Mouse (Mus musculus) forebrain, embryonic 12.5 days (tissue): ENCODE measurements at regions not wholly inside any gene's neighbourhood (a gene's known extent, or its start where the extent isn't known, plus 50 kb on each side); places are given as distances from the start of the nearest gene placed in this dataset.

Experiments
- ATAC-seq: fragments of 200-750 bp; cut with Nextera tagmentation; 2 replicates; pipeline ENCODE4 v1.8.0; 2017; ENCODE audit warnings: moderate TSS enrichment; ENCODE audit not compliant: low FRiP score
- H3K27ac ChIP-seq: fragments of 300-500 bp; sonication (generic); 2 replicates; pipeline ENCODE4 v1.5.1; 2016; ENCODE audit warnings: mild to moderate bottlenecking
- H3K27me3 ChIP-seq: fragments of 300-500 bp; sonication (generic); 2 replicates; pipeline ENCODE4 v1.6.1; 2016; ENCODE audit warnings: mild to moderate bottlenecking
- H3K36me3 ChIP-seq: fragments of 300-500 bp; sonication (generic); replicated peaks from 2 replicates; pipeline ENCODE4 v1.6.1; 2016; ENCODE audit warnings: mild to moderate bottlenecking
- H3K4me1 ChIP-seq: fragments of 300-500 bp; sonication (generic); 2 replicates; pipeline ENCODE4 v1.6.1; 2016
- H3K4me2 ChIP-seq: fragments of 300-500 bp; sonication (generic); 2 replicates; pipeline ENCODE4 v1.6.1; 2016; ENCODE audit warnings: mild to moderate bottlenecking, moderate library complexity
- H3K4me3 ChIP-seq: fragments of 300-500 bp; sonication (generic); replicated peaks from 2 replicates; pipeline ENCODE4 v1.5.1; 2016; ENCODE audit warnings: mild to moderate bottlenecking
- H3K9ac ChIP-seq: fragments of 300-500 bp; sonication (generic); 2 replicates; pipeline ENCODE4 v1.6.1; 2016; ENCODE audit warnings: mild to moderate bottlenecking
- H3K9me3 ChIP-seq: fragments of 300-500 bp; sonication (generic); 2 replicates; pipeline ENCODE4 v1.6.1; 2016
- WGBS: fragments of 180-500 bp; shearing (Covaris S2); methylation state at CpG from one replicate; pipeline ENCODE4 v1.1.7; 2016; 5-methylcytosine and 5-hydroxymethylcytosine counted together

GRCm38 (mm10) chr11:8215634-8216033, 448.7 kb downstream of the Tns3 start:
- no peak for ATAC-seq
- no peak overlapping the region for H3K9ac ChIP-seq
- H3K9me3 ChIP-seq = no peaks in the 10 kb centered on the region
- no peaks in the 10 kb centered on the region for H3K36me3 ChIP-seq
- no peak overlapping the region for H3K27ac ChIP-seq
- no peaks in the 10 kb centered on the region for H3K4me1 ChIP-seq
- WGBS = 63% methylated on average over 7 of the region's 7 CpGs
- H3K4me2 ChIP-seq = no peak overlapping the region
- no peak overlapping the region for H3K4me3 ChIP-seq
- no peaks in the 10 kb centered on the region for H3K27me3 ChIP-seq

DNA sequence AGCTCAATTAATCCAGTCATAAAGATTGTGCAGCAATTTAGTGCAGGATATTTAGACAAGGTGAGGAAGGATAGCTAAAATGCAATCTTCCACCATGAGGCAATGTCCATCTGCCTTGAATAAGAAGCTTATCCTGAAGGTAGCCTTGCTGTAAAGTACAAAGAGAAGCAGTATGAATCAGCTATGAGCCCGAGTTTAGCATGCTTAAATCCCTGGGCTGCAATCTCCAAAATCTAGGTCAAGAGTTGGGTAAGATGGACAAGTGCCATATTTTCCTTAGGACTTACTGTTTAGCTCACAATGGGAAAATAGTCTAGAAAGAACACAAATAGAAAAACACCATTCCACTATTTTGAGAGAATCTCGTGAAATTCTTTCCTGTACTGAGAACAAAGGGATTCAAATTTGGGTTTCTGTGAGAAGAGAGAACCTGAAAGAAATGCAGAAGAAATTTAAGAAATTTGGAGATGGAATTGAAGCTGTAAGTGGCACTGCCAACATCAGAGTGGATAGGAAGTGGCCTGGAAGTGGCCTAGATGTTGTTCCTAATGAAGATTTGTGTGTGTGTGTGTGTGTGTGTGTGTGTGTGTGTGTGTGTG, 449.9 kb downstream of the Tns3 start:
- H3K27me3 ChIP-seq = no peaks in the 10 kb centered on the region
- no peak overlapping the region for H3K4me3 ChIP-seq
- ATAC-seq = no peak
- no peaks in the 10 kb centered on the region for H3K9me3 ChIP-seq
- H3K4me2 ChIP-seq = no peak overlapping the region
- no peaks in the 10 kb centered on the region for H3K36me3 ChIP-seq
- H3K27ac ChIP-seq = no peak overlapping the region
- WGBS = 63% methylated on average over 2 of the region's 2 CpGs
- H3K9ac ChIP-seq = no peak overlapping the region
- H3K4me1 ChIP-seq = no peaks in the 10 kb centered on the region

DNA sequence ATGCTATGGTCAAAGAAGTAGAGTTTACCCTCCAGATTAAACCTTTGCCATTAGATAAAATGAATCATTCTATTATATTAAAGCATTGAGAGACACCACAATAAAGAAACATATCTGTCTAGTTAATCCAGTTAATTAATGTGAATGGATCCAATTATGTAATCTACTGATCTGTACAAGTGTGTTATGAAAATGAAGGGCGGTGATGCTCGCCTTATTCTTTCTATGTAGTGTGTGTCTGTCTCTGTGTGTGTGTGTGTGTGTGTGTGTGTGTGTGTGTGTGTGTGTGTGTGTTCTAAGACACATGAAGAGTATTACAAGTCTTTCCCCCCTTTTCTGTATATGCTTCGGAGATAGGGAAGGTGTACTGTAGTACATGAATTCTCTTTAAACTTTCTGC, 451.2 kb downstream of the Tns3 start:
- H3K9ac ChIP-seq = no peak overlapping the region
- no peak overlapping the region for H3K27ac ChIP-seq
- whole genome bisulfite sequencing = 92% methylated on average over 3 of the region's 3 CpGs
- H3K27me3 ChIP-seq = no peaks in the 10 kb centered on the region
- no peak overlapping the region for H3K4me3 ChIP-seq
- H3K4me1 ChIP-seq = no peaks in the 10 kb centered on the region
- H3K4me2 ChIP-seq = no peak overlapping the region
- no peaks in the 10 kb centered on the region for H3K36me3 ChIP-seq
- no peaks in the 10 kb centered on the region for H3K9me3 ChIP-seq
- ATAC-seq = no peak

DNA sequence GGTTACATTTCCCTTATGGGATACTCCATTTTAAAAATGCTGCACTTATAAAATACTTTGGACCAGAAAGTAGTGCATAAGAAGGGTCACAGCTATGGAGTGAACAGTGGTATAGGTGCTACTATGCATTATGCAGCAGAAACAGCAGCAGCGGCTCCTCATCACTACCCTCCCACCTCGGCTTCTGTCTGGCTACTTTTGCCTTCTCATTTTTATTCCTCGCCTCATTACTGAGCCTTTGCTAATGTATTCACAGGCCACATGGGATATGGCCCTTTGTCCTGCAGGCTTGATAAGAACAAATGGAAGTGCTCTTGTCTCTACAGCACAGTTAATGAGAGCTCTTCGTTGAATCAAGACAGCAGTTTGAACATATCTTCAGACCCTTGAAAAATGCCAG, 451.6 kb downstream of the Tns3 start:
- Histone ChIP-seq H3K4me3 (no peak overlapping the region), H3K36me3 (no peaks in the 10 kb centered on the region), H3K27me3 (no peaks in the 10 kb centered on the region), H3K4me2 (no peak overlapping the region), H3K9ac (no peak overlapping the region), H3K9me3 (no peaks in the 10 kb centered on the region), H3K27ac (no peak overlapping the region), H3K4me1 (no peaks in the 10 kb centered on the region)
- 52% methylated on average over 4 of the region's 4 CpGs for WGBS
- ATAC-seq = peak; percentile 49; the same call in 1 of the 2 replicates

GRCm38 (mm10) chr11:8209041-8209440, 455.3 kb downstream of the Tns3 start:
- WGBS = 93% methylated on average over 2 of the region's 2 CpGs
- no peak overlapping the region for H3K4me2 ChIP-seq
- H3K27ac ChIP-seq = no peak overlapping the region
- H3K9me3 ChIP-seq = no peaks in the 10 kb centered on the region
- no peak overlapping the region for H3K4me3 ChIP-seq
- H3K9ac ChIP-seq = no peak overlapping the region
- no peaks in the 10 kb centered on the region for H3K4me1 ChIP-seq
- no peak for ATAC-seq
- no peaks in the 10 kb centered on the region for H3K36me3 ChIP-seq
- H3K27me3 ChIP-seq = no peaks in the 10 kb centered on the region

DNA sequence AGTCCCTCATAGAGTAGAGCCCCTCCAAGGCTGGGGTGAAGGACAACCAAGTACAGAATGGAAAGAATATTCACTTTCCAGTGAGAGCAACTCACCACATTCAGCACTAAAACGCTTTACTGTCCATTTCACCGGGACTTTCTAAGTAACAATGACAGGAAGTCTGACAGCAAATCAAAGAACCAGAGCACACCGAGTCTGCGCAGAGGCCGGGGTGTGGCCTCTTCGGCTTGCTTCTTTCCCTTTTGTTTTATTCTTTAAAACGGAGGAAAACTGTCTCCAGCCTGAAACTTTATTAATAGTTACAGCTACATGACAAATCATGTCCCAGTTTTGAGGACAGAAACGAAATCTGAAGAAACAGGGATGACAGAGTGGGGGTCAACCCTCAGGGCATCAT, 465.0 kb downstream of the Tns3 start:
- H3K27me3 ChIP-seq = no peaks in the 10 kb centered on the region

More for the DNA sequence above, 465.0 kb downstream of the Tns3 start:
- H3K4me1 ChIP-seq = no peaks in the 10 kb centered on the region
- H3K4me3 ChIP-seq = no peak overlapping the region
- H3K9me3 ChIP-seq = no peaks in the 10 kb centered on the region
- H3K4me2 ChIP-seq = no peak overlapping the region
- H3K36me3 ChIP-seq = no peaks in the 10 kb centered on the region
- H3K27ac ChIP-seq = no peak overlapping the region
- no peak for ATAC-seq
- no peak overlapping the region for H3K9ac ChIP-seq
- WGBS = 84% methylated on average over 8 of the region's 8 CpGs
